Mouse (Mus musculus) adrenal gland, postnatal 4 days (tissue): ENCODE measurements around the gene Asb8. TPM values are rescaled to one million over a fixed set of nuclear protein-coding genes. Genes with fewer than 3 reads are reported as not detected.
A peak's percentile ranks its signal among the peaks of the same experiment; 100 is the strongest.

ENCODE experiments used
- DNase-seq, 2 experiments: peaks; one replicate each; pipeline ENCODE4 v3.0.0; 2021 to 2022; ENCODE audit warnings: low spot score in 2 of 2, mixed read lengths in 2 of 2
- total RNA-seq, 2 experiments: library from RNA; stranded (reverse); gene quantifications; 2 replicates each; pipeline ENCODE4 v1.2.3; 2021

The Asb8 gene
- total RNA-seq, 2 experiments from 2014 or later: 48.6 to 50.3 TPM

DNA sequence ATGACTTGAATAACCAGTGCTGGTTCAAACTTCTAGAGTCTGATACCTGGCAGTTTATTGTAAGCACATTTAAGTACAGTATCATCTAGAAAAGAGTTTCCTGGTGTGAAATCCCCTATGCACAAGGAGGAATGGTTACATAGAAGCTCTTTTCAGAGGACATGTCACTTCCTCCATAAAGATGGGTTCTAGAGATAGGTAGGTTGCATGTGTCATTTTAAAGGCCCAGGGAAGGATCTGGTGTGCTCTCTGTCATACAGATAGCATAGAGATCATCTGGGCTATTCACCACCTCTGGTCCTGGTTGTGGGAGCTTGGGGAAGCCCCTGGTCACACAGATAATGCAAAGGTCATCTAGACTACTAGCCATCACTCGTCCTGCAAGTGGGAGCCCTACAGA lies 8.2 kb downstream of the Asb8 start:
- DNase-seq: no peak

DNA sequence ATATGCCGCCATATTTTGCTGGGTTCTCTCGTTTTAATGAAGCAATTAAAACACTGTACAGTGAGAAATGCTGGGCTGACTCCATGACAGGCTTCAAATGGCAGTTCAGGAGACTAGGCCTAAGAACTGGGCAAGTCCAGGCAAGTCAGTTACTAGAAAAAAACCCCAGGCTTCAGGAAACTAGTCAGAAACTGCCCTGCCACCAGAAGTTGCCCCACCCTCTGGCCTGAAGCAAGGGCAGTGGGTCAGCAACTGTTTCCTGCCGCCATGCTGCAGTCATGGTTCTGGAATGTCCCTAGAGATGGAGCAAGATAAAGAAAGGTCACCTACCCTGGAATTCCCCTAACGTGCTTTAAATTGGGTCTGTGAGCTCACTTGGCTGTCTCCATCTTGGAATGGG lies 9.5 kb downstream of the Asb8 start:
- no peak for DNase-seq

- no peak for DNase-seq
These were observed 10.2 kb downstream of the Asb8 start for GRCm38 (mm10) chr15:98155272-98155671.

- no peak for DNase-seq
These were observed 10.8 kb downstream of the Asb8 start for GRCm38 (mm10) chr15:98154631-98155030.

GRCm38 (mm10) chr15:98154146-98154545 lies 11.3 kb downstream of the Asb8 start:
- no peak for DNase-seq

- DNase-seq: no peak
These were observed 11.8 kb downstream of the Asb8 start for GRCm38 (mm10) chr15:98153625-98154024.

GRCm38 (mm10) chr15:98152916-98153315 lies 12.5 kb downstream of the Asb8 start:
- DNase-seq: no peak

- no peak for DNase-seq
These were observed 16.2 kb downstream of the Asb8 start for GRCm38 (mm10) chr15:98149166-98149602.

DNA sequence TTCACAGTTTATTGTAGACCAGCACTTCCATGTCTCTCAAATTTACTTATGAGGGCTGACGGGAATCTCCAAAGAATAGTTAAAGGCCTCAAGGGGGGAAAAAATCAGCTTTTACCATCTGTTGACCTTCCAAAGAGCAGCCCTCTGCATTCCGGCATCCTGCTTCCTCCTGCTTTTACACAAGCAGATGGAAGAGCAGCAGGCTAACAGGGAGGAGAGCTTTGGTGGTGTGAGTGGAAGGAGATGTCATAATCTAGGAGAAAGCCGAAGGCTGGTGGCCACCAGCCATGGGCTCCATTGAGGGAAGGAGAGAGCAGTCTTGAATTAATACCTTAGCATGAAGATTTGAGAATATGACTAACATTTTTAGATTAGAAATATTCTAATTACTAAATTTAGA lies 17.1 kb downstream of the Asb8 start:
- no peak for DNase-seq

DNA sequence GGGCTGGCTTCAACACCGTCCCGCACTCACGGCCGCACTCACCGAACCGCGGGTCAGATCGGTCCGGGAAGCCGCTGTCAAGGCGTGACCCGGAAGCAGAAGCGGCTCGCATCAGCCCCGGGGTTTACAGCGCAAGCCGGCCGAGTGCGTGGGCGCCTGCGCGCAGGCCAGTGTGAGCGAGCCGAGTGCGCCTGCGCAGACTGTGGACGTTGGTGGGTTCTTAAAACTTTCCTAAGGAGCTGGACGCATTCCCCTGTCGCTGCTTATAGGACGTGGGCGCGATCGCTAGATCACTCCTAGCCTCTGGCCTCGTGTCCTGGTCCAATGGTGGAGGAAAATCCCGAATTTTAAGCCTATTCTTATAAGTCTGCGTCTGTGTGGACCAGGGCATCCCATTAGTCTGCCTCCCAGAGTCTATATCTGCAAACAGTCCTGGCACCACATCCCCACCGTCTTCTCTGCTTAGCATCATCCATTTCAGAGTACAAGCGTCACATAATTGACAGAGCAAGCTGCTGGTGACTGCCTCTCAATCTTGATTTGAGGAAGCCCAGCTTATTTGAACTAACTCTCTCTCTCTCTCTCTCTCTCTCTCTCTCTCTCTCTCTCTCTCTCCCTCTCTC lies 19.8 kb downstream of the Asb8 start:
- peak; percentile 90 to 91 for DNase-seq

- DNase-seq: no peak
These were observed 20.4 kb downstream of the Asb8 start for GRCm38 (mm10) chr15:98144861-98145507.

DNA sequence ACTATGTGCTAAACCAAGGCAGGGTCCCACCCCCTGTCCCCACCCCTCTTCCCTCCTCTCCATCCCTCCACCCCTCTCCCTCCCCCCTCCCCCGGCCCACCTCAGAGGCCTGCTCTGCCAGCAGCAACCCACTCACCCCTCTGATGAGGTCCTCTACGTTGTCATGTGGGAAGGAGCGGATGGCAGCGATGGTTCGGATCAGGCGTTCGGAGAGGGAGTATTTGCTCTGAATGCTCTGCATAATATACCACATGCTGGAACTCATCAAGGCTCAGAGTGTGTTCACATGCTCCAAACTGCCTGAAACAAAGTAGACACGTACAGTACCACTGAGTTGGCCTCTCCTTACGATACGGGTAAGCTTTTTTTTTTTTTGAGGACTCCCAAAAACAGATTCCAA lies 22.9 kb downstream of the Asb8 start:
- no peak for DNase-seq

DNA sequence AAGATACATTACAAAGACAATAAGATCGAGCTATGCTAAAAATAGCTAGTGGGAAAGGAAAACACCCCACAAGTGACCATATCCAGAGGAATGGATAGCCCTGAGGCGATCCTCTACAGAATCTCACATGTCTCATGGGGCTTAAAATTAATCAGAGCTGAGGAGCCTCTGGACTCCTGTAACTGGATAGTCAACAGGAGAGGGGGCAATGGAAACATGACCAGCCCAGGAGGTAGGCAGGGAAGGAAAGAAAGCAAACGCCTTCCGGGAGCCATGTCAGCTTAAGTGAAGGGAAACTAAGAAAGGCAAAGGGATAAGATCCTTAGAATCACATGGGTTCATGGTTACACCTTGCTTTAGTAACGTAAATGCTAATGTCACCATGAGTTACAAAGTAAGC lies 24.6 kb downstream of the Asb8 start:
- DNase-seq: no peak

- no peak for DNase-seq
These were observed 25.7 kb downstream of the Asb8 start for GRCm38 (mm10) chr15:98139763-98140162.

- no peak for DNase-seq
These were observed 28.6 kb downstream of the Asb8 start for GRCm38 (mm10) chr15:98136871-98137270.

DNA sequence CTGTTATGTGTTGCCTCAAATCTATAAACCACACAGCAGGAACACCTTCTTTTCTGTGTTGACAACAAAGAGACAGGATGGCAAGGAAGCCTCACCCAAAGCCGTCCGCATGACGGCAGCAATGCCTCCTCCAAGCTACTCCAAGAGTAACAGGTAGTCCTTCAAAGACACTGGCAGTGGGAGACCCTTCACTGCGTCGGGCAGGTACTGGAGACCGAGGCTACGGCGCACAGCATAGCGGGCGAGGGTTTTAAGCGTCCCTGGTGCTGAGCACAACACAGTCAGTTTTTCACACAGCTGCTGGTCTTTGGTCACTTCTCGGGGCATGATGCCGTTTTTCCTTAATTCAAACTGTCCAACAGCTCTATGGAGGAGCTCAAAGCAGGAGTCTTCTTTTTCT lies 29.8 kb downstream of the Asb8 start:
- DNase-seq: no peak

DNA sequence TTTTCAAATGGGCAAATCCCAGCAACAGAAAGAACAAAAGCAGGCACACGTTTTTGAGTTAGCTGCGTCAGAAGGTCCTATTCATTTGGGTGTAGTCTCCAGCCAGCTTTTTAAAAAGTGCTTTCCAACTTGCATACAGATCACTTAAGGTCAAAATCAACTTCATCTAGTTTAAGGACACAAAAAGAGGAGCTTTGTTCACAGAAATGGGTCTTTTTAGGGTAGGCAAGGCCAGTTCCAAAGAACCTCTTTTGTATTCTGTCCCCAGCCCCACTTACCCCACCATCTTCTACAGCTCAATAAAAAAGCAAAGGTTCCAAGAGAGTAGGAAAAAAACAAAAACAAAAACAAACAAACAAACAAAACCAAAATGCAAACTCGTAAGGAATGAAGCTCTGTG lies 30.8 kb downstream of the Asb8 start:
- DNase-seq: no peak

DNA sequence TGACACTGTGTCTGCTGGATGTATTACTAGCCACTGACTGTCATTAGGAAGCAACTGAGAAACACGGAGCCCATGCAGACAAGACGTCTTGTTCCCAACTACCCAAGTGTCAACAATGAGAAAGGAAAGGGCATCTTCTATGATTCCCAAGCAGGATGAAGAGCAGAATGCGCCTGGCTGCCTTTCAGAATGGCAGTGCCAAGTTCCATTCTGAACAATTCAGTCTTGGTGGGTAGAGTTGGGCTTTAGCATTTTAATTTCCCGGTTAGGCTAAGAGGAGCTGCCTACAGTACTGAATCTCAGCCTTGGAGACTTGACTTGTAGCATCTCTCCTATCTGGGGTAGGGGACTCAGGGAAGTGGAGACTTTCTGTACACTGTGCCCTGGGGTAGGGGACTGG lies 31.4 kb downstream of the Asb8 start:
- DNase-seq: no peak

- no peak for DNase-seq
These were observed 32.0 kb downstream of the Asb8 start for GRCm38 (mm10) chr15:98133471-98133870.

DNA sequence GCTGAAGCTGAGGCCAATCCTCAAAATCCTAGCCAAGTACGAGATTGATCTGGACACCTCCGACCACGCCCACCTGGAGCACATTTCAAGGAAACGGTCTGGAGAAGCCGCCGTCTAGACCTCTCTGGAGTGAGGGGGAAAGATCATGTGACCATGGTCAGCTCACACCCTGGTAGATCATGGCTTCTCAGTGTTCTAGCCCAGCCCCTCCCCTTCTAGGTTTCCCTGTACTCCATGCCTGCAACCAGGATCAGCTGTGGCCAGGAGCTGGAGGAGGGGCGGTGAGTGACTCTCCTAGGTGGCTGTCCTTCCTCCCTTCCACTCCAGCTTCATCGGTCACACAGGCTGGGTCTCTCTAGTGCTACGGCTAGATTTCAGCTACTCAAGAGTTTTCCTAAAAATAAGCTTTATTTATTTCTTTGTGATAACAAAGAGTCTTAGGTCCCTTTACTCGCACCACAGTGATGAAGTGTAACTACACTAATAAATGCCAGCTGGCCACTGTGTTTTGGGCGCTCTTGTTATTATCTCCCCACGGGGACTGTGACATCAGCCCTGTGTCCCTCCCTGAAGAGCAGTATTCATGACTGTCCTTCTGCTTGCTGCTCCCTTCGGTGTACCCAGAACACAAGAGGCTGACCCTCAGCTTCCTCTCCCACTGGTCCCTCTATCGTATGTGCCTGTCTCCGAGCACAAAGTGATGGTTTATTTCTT lies 33.3 kb downstream of the Asb8 start:
- DNase-seq: no peak

GRCm38 (mm10) chr15:98131451-98131850 lies 34.0 kb downstream of the Asb8 start:
- DNase-seq: no peak

DNA sequence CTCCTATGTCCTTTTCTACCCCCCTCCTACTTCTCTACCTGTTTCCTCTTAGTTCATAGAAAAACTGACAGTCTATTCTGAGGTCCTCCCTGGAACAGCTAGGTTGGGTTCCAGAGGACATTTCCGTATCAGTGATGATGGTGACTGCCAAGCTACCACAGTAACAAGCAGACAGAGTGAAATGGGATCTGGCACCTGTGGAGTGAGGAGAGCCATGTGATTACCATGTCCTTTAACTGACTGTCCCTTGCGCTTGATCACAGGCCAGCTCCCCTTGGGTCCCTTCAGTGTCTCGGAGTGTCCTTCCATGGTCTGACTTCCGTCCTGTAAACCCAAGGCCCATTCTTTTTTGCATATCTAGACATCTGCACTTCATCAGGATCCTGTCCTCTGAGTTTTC lies 34.4 kb downstream of the Asb8 start:
- no peak for DNase-seq

GRCm38 (mm10) chr15:98120831-98121230 lies 44.6 kb downstream of the Asb8 start:
- no peak for DNase-seq
